Mouse (Mus musculus): ENCODE results near the gene Tom1. TPM values are rescaled to one million over a fixed set of nuclear protein-coding genes. Genes with fewer than 3 reads are reported as not detected.

Tom1 gene
- polyA plus RNA-seq, 1 experiment from 2014 or later: 26.3 TPM

Other genes starting within 250 kb of the Tom1 start
- not detected in 2 replicates for gene Isx, start 160.5 kb upstream of the Tom1 start, polyA plus RNA-seq (2014; fragmentation: Nextera tagmentation; extraction: Ambion mirVana)
- 53.6 and 54.5 TPM in 2 replicates for gene Hmgxb4, start 40.3 kb upstream of the Tom1 start, polyA plus RNA-seq (2014; fragmentation: Nextera tagmentation; extraction: Ambion mirVana)
- 16.0 and 18.0 TPM in 2 replicates for gene Hmox1, start 59.9 kb downstream of the Tom1 start, polyA plus RNA-seq (2014; fragmentation: Nextera tagmentation; extraction: Ambion mirVana)
- 226 and 240 TPM in 2 replicates for gene Mcm5, start 75.9 kb downstream of the Tom1 start, polyA plus RNA-seq (2014; fragmentation: Nextera tagmentation; extraction: Ambion mirVana)
- 0.31 and 0.93 TPM in 2 replicates for gene Rasd2, start 180.2 kb downstream of the Tom1 start, polyA plus RNA-seq (2014; fragmentation: Nextera tagmentation; extraction: Ambion mirVana)